Mouse (Mus musculus): ENCODE measurements around the gene Tex37. TPM values are rescaled to one million over a fixed set of nuclear protein-coding genes. Genes with fewer than 3 reads are reported as not detected.
A peak's percentile ranks its signal among the peaks of the same experiment; 100 is the strongest.

Gene Tex37
- not detected for total RNA-seq (2021)
- long read RNA-seq, experiment 1, result 0 reads
- long read RNA-seq, experiment 2, result 0 reads

GRCm38 (mm10) chr6:70918827-70919226 is at the start of gene Tex37:
Gene Tex37, minus strand, starts transcription at chr6:70918927.
- intact Hi-C loops (cut with DNase I), result no loop called here
- DNase-seq, result no peak

GRCm38 (mm10) chr6:70968291-70968690 is 49.6 kb upstream of the Tex37 start:
- no peak for DNase-seq
- intact Hi-C loops (cut with DNase I), result no loop called here

GRCm38 (mm10) chr6:70967422-70967821 is 48.7 kb upstream of the Tex37 start:
- no peak for DNase-seq
- intact Hi-C loops (cut with DNase I), result no loop called here

GRCm38 (mm10) chr6:70965694-70966093 is 47.0 kb upstream of the Tex37 start:
- intact Hi-C loops (cut with DNase I), result no loop called here
- no peak for DNase-seq

- intact Hi-C loops (cut with DNase I), result no loop called here
These were observed 45.5 kb upstream of the Tex37 start for GRCm38 (mm10) chr6:70964116-70964830.

GRCm38 (mm10) chr6:70957341-70957940 is 38.7 kb upstream of the Tex37 start:
- intact Hi-C loops (cut with DNase I), result loop anchor here (2.0 kb wide), 1 partner anchor 165 kb away; no protein-coding TSS in a partner anchor
- DNase-seq, result no peak

More at GRCm38 (mm10) chr6:70964116-70964830, 45.5 kb upstream of the Tex37 start:
- no peak for DNase-seq

- intact Hi-C loops (cut with DNase I), result loop anchor here (2.0 kb wide), 1 partner anchor 166 kb away; no protein-coding TSS in a partner anchor
- DNase-seq, result no peak
These were observed 38.2 kb upstream of the Tex37 start for GRCm38 (mm10) chr6:70956936-70957335.

GRCm38 (mm10) chr6:70956285-70956912 is 37.7 kb upstream of the Tex37 start, which contains the start of gene Foxi3:
Gene Foxi3, plus strand, starts transcription at chr6:70956531.
- DNase-seq, result peak; percentile 4 to 6
- intact Hi-C loops (cut with DNase I), result loop anchor here (2.0 kb wide), 1 partner anchor 166 kb away; no protein-coding TSS in a partner anchor

- intact Hi-C loops (cut with DNase I), result loop anchor here (2.0 kb wide), 1 partner anchor 167 kb away; no protein-coding TSS in a partner anchor
- no peak for DNase-seq
These were observed 37.1 kb upstream of the Tex37 start for GRCm38 (mm10) chr6:70955841-70956240.

GRCm38 (mm10) chr6:70955291-70955800 is 36.6 kb upstream of the Tex37 start:
- intact Hi-C loops (cut with DNase I), result no loop called here
- no peak for DNase-seq

GRCm38 (mm10) chr6:70954040-70954439 is 35.3 kb upstream of the Tex37 start:
- DNase-seq, result peak in 1 of 2 experiments; percentile 14
- intact Hi-C loops (cut with DNase I), result no loop called here

GRCm38 (mm10) chr6:70953274-70953673 is 34.5 kb upstream of the Tex37 start:
- intact Hi-C loops (cut with DNase I), result no loop called here
- no peak for DNase-seq

GRCm38 (mm10) chr6:70931801-70932200 is 13.1 kb upstream of the Tex37 start:
- no peak for DNase-seq
- intact Hi-C loops (cut with DNase I), result no loop called here

GRCm38 (mm10) chr6:70921274-70922074 is 2.7 kb upstream of the Tex37 start:
- peak; percentile 25 to 49 for DNase-seq
- intact Hi-C loops (cut with DNase I), result no loop called here

GRCm38 (mm10) chr6:70912396-70912765 is 6.3 kb downstream of the Tex37 start:
- intact Hi-C loops (cut with DNase I), result no loop called here

GRCm38 (mm10) chr6:70911668-70912395 is 6.9 kb downstream of the Tex37 start:
- peak in 1 of 2 experiments; percentile 8 for DNase-seq
- intact Hi-C loops (cut with DNase I), result no loop called here

More at GRCm38 (mm10) chr6:70912396-70912765, 6.3 kb downstream of the Tex37 start:
- DNase-seq, result no peak

- intact Hi-C loops (cut with DNase I), result no loop called here
- DNase-seq, result no peak
These were observed 8.4 kb downstream of the Tex37 start for GRCm38 (mm10) chr6:70910285-70910684.

GRCm38 (mm10) chr6:70909572-70909971 is 9.2 kb downstream of the Tex37 start:
- DNase-seq, result no peak
- intact Hi-C loops (cut with DNase I), result no loop called here

- DNase-seq, result no peak
- intact Hi-C loops (cut with DNase I), result no loop called here
These were observed 15.0 kb downstream of the Tex37 start for GRCm38 (mm10) chr6:70903689-70904088.

Measured in heart, postnatal 14 days (tissue).